Mouse (Mus musculus) limb, embryonic 14.5 days (tissue): ENCODE results near the gene Prdm2. TPM values are rescaled to one million over a fixed set of nuclear protein-coding genes. Genes with fewer than 3 reads are reported as not detected.

Source experiments
- ATAC-seq: fragments of 200-750 bp; cut with Nextera tagmentation; 2 replicates; pipeline ENCODE4 v1.8.0; 2017; ENCODE audit warnings: low read depth, moderate number of reproducible peaks, moderate TSS enrichment; ENCODE audit not compliant: low FRiP score
- DNase-seq: peaks from one replicate; pipeline ENCODE4 v3.0.0-alpha.2; 2015; ENCODE audit warnings: low spot score
- H3K27ac ChIP-seq: fragments of 300-500 bp; sonication (generic); replicated peaks from 2 replicates; pipeline ENCODE4 v1.5.1; 2014; ENCODE audit warnings: low read depth, mild to moderate bottlenecking, low read length, moderate library complexity, mixed read lengths
- H3K27me3 ChIP-seq: fragments of 300-500 bp; sonication (generic); 2 replicates; pipeline ENCODE4 v1.6.1; 2014; ENCODE audit warnings: low read length, mixed read lengths; ENCODE audit not compliant: control insufficient read depth, insufficient read depth
- H3K36me3 ChIP-seq: fragments of 300-500 bp; sonication (generic); 2 replicates; pipeline ENCODE4 v1.6.1; 2014; ENCODE audit warnings: mild to moderate bottlenecking, low read length, moderate library complexity, mixed read lengths; ENCODE audit not compliant: control insufficient read depth, insufficient read depth
- H3K4me1 ChIP-seq: fragments of 300-500 bp; sonication (generic); 2 replicates; pipeline ENCODE4 v1.6.1; 2014; ENCODE audit warnings: antibody characterized with exemption, low read length, mixed read lengths; ENCODE audit not compliant: control insufficient read depth, insufficient read depth
- H3K4me2 ChIP-seq: fragments of 300-500 bp; sonication (generic); replicated peaks from 2 replicates; pipeline ENCODE4 v1.6.1; 2014; ENCODE audit warnings: low read depth, mild to moderate bottlenecking, low read length, moderate library complexity; ENCODE audit not compliant: severe bottlenecking
- H3K4me3 ChIP-seq: fragments of 300-500 bp; sonication (generic); replicated peaks from 2 replicates; pipeline ENCODE4 v1.5.1; 2014; ENCODE audit warnings: low read length
- H3K9ac ChIP-seq: fragments of 300-500 bp; sonication (generic); 2 replicates; pipeline ENCODE4 v1.6.1; 2014; ENCODE audit warnings: mild to moderate bottlenecking, low read depth, low read length, moderate library complexity; ENCODE audit not compliant: severe bottlenecking
- H3K9me3 ChIP-seq: fragments of 300-500 bp; sonication (generic); 2 replicates; pipeline ENCODE4 v1.6.1; 2016; ENCODE audit warnings: low read length; ENCODE audit not compliant: control insufficient read depth
- POLR2A ChIP-seq: fragments of 200-500 bp; IDR thresholded peaks from 2 replicates; pipeline ENCODE4 v1.8.0; 2012; ENCODE audit warnings: inconsistent platforms, mild to moderate bottlenecking, moderate library complexity, borderline replicate concordance; ENCODE audit not compliant: insufficient read depth, insufficient read length; ENCODE audit errors: extremely low read depth
- WGBS: fragments of 180-500 bp; shearing (Covaris S2); extraction: QIAGEN DNeasy Blood & Tissue Kit; methylation state at CpG from one replicate; pipeline ENCODE4 v1.1.7; 2014; 5-methylcytosine and 5-hydroxymethylcytosine counted together
- polyA plus RNA-seq, 2 experiments: library from polyadenylated mRNA; depleted of rRNA in 1 of 2; stranded (reverse) in 1 of 2; unstranded in 1 of 2; fragments of >200 nt; fragmentation: Nextera tagmentation in 1 of 2; extraction: Ambion mirVana in 1 of 2; gene quantifications; 2 replicates each; pipeline versions ENCODE4 v1.2.1 to v1.2.3; 2012 to 2014

The Prdm2 gene
- polyA plus RNA-seq, 2 experiments: 14.2 to 26.2 TPM

DNA sequence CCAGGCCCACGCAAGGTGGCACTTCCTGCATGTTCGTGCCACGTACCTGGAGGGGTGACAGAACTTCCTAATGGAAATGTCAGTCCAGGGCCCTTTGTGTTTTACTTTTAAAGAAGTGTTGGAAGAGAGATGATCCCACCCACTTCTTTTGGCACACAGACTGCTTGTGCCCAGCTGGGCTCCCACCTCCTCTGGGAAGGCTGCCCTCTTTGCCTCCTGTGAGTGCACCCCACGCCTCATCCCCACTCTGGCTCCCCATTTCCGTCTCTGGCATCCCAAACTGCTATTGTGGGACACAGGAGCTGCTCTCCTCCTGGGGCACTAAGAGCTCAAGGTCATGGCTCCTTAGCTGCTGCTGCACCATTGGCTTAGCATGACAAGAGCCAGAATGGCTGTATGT, 100.9 kb downstream of the Prdm2 start:
- DNase-seq: no peak
- no peak overlapping the region for H3K27ac ChIP-seq
- no peaks in the 10 kb centered on the region for H3K9me3 ChIP-seq
- no peaks in the 10 kb centered on the region for H3K27me3 ChIP-seq
- no peak overlapping the region for H3K9ac ChIP-seq
- TF ChIP-seq POLR2A: no peak
- H3K4me3 ChIP-seq: no peak overlapping the region
- peaks cover 48% of the 10 kb centered on the region for H3K36me3 ChIP-seq
- no peak overlapping the region for H3K4me2 ChIP-seq
- H3K4me1 ChIP-seq: peaks cover 3% of the 10 kb centered on the region; the same call in 1 of the 2 replicates
- 91% methylated on average over 5 of the region's 5 CpGs for WGBS
- ATAC-seq: no peak

DNA sequence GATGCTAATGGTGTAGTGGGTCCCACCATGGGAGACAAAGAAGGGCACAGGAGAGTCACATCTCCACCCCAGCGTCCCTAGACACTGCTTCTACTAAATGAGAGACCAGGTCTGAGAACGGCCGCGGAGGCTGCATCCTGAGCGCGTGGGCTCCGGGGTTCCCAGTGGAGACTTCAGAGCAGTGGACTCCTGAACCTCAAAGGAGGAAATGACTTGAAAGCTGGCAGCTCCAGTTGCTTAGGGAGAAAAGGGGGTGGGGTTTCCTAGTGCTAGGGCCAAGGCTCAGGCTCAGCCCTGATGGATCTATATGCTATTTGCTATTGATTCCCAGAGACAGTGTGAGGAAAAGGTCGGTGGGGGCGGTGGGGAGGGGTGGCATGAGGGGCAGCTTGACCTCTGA, 104.2 kb downstream of the Prdm2 start:
- H3K4me2 ChIP-seq: no peak overlapping the region
- H3K9me3 ChIP-seq: no peaks in the 10 kb centered on the region
- no peaks in the 10 kb centered on the region for H3K27me3 ChIP-seq
- no peak overlapping the region for H3K27ac ChIP-seq
- H3K4me3 ChIP-seq: no peak overlapping the region
- TF ChIP-seq POLR2A: no peak
- 31% methylated on average over 9 of the region's 9 CpGs for WGBS
- peaks cover 7% of the 10 kb centered on the region; the same call in 1 of the 2 replicates for H3K4me1 ChIP-seq
- peaks cover 48% of the 10 kb centered on the region for H3K36me3 ChIP-seq
- DNase-seq: no peak
- ATAC-seq: no peak
- H3K9ac ChIP-seq: no peak overlapping the region

GRCm38 (mm10) chr4:143106971-143107370, 105.8 kb downstream of the Prdm2 start:
- no peaks in the 10 kb centered on the region for H3K9me3 ChIP-seq
- TF ChIP-seq POLR2A: no peak
- H3K4me3 ChIP-seq: no peak overlapping the region
- peaks cover 42% of the 10 kb centered on the region for H3K36me3 ChIP-seq
- H3K27me3 ChIP-seq: no peaks in the 10 kb centered on the region
- no peak overlapping the region for H3K9ac ChIP-seq
- no peak overlapping the region for H3K27ac ChIP-seq
- DNase-seq: no peak
- H3K4me1 ChIP-seq: peaks cover 7% of the 10 kb centered on the region; the same call in 1 of the 2 replicates
- no peak overlapping the region for H3K4me2 ChIP-seq
- ATAC-seq: no peak
- WGBS: 85% methylated on average over 6 of the region's 6 CpGs

- 81% methylated on average over 2 of the region's 2 CpGs for WGBS
- ATAC-seq: no peak
These were observed 106.2 kb downstream of the Prdm2 start for GRCm38 (mm10) chr4:143106566-143106965.

GRCm38 (mm10) chr4:143104739-143105138, 108.1 kb downstream of the Prdm2 start:
- Histone ChIP-seq H3K27me3 (no peaks in the 10 kb centered on the region), H3K36me3 (peaks cover 21% of the 10 kb centered on the region), H3K9ac (no peak overlapping the region), H3K27ac (no peak overlapping the region), H3K9me3 (no peaks in the 10 kb centered on the region), H3K4me3 (no peak overlapping the region), H3K4me1 (peaks cover 7% of the 10 kb centered on the region; the same call in 1 of the 2 replicates), H3K4me2 (no peak overlapping the region)
- ATAC-seq: no peak
- WGBS: 62% methylated on average over 5 of the region's 5 CpGs
- no peak for DNase-seq
- TF ChIP-seq POLR2A: no peak

More at GRCm38 (mm10) chr4:143106566-143106965, 106.2 kb downstream of the Prdm2 start:
- no peak for DNase-seq
- Histone ChIP-seq H3K4me1 (peaks cover 7% of the 10 kb centered on the region; the same call in 1 of the 2 replicates), H3K36me3 (peaks cover 39% of the 10 kb centered on the region), H3K27ac (no peak overlapping the region), H3K27me3 (no peaks in the 10 kb centered on the region), H3K4me3 (no peak overlapping the region), H3K4me2 (no peak overlapping the region), H3K9me3 (no peaks in the 10 kb centered on the region), H3K9ac (no peak overlapping the region)
- TF ChIP-seq POLR2A: no peak
